8 mouse cellular contexts compared by ENCODE assay signal in genomic region chr16:64851563-64852362, GRCm38 (mm10). TPM values are rescaled to one million over a fixed set of nuclear protein-coding genes. Genes with fewer than 3 reads are reported as not detected.
A peak's percentile ranks its signal among the peaks of the same experiment; 100 is the strongest.
DNase-seq lines count a peak whose midpoint lies in the region; ATAC-seq and TF ChIP-seq lines count a peak whose summit lies in the region.

Zfp654 (minus strand) TSS chr16:64851652.
Cggbp1 (plus strand) TSS chr16:64851996.

- intact Hi-C loops in heart, postnatal 10 days (cut with DNase I), result loop anchor here (2.0 to 5.0 kb wide), 3 partner anchors 21 to 1999 kb away; partner anchors contain the start of genes 4930453N24Rik and Pros1

- under 1% methylated on average over 67 of the region's 85 CpGs for WGBS in forebrain, embryonic 13.5 days
- 1% methylated on average over 62 of the region's 85 CpGs for WGBS in large intestine, adult 2 months
- under 1% methylated on average over 43 of the region's 85 CpGs for WGBS in liver, postnatal 0 days (ENCODE audit: insufficient replicate concordance)
- WGBS in neural tube, embryonic 14.5 days, result under 1% methylated on average over 70 of the region's 85 CpGs

- H3K9me3 ChIP-seq in ES-Bruce4 (replicated peaks; ENCODE audit: control insufficient read depth, insufficient read depth, low read length, poor library complexity, severe bottlenecking), result no peaks in the 10 kb centered on the region
- no peaks in the 10 kb centered on the region for H3K9me3 ChIP-seq in forebrain, embryonic 13.5 days (replicated peaks)
- H3K9me3 ChIP-seq in liver, postnatal 0 days (ENCODE audit: low read length), result no peaks in the 10 kb centered on the region
- no peaks in the 10 kb centered on the region for H3K9me3 ChIP-seq in neural tube, embryonic 14.5 days (ENCODE audit: control insufficient read depth, low read length)

- H3K36me3 ChIP-seq in ES-Bruce4 (ENCODE audit: control insufficient read depth, insufficient read depth, low read length, poor library complexity, severe bottlenecking), result peaks cover 33% of the 10 kb centered on the region
- peaks cover 20% of the 10 kb centered on the region for H3K36me3 ChIP-seq in forebrain, embryonic 13.5 days (ENCODE audit: poor library complexity, severe bottlenecking)
- H3K36me3 ChIP-seq in liver, postnatal 0 days (replicated peaks; ENCODE audit: insufficient read depth, low read length), result peaks cover 24% of the 10 kb centered on the region
- peaks cover 12% of the 10 kb centered on the region for H3K36me3 ChIP-seq in neural tube, embryonic 14.5 days (ENCODE audit: control insufficient read depth, insufficient read depth, low read length)

- peak within 1 kb of the TSS; percentile 96 for H3K9ac ChIP-seq in ES-Bruce4 (ENCODE audit: low read depth, poor library complexity, severe bottlenecking)
- peak within 1 kb of the TSS; percentile 91 for H3K9ac ChIP-seq in forebrain, embryonic 13.5 days
- peak within 1 kb of the TSS; percentile 94 for H3K9ac ChIP-seq in liver, postnatal 0 days (replicated peaks)
- H3K9ac ChIP-seq in neural tube, embryonic 14.5 days (replicated peaks; ENCODE audit: low read depth, low read length), result peak within 1 kb of the TSS; percentile 90

- peak; percentile 98 for ATAC-seq in cerebellum, adult (ENCODE audit: insufficient number of reproducible peaks, low FRiP score, low TSS enrichment)
- ATAC-seq in forebrain, embryonic 13.5 days, result peak; percentile 100
- ATAC-seq in liver, postnatal 0 days, result peak; percentile 98
- ATAC-seq in neural tube, embryonic 14.5 days (ENCODE audit: low read depth), result peak; percentile 100

- peak; percentile 24 for TF ChIP-seq POLR2A in ES-Bruce4 (IDR thresholded peaks at IDR 0.05; ENCODE audit: insufficient read depth, low read length)

- DNase-seq in heart, postnatal 10 days, result peak; percentile 100
- DNase-seq in large intestine, adult 2 months (ENCODE audit: low read depth, low spot score), result peak; percentile 94
- DNase-seq in liver, postnatal 0 days, result peak; percentile 100
- peak; percentile 100 for DNase-seq in testis, postnatal 10 days (ENCODE audit: low spot score)

- peak within 1 kb of the TSS; percentile 46 for H3K27ac ChIP-seq in ES-Bruce4 (ENCODE audit: insufficient read depth, low read length)
- H3K27ac ChIP-seq in forebrain, embryonic 13.5 days, result peak within 1 kb of the TSS; percentile 95
- peak within 1 kb of the TSS; percentile 100 for H3K27ac ChIP-seq in liver, postnatal 0 days (ENCODE audit: low read depth)
- peak within 1 kb of the TSS; percentile 97 for H3K27ac ChIP-seq in neural tube, embryonic 14.5 days (ENCODE audit: low read depth, low read length)

- peak within 1 kb of the TSS; percentile 93 for H3K4me3 ChIP-seq in ES-Bruce4 (ENCODE audit: low read depth, low read length)
- peak within 1 kb of the TSS; percentile 96 for H3K4me3 ChIP-seq in forebrain, embryonic 13.5 days
- H3K4me3 ChIP-seq in liver, postnatal 0 days (ENCODE audit: low read depth, low read length), result peak within 1 kb of the TSS; percentile 95
- H3K4me3 ChIP-seq in neural tube, embryonic 14.5 days (ENCODE audit: low read depth, low read length), result peak within 1 kb of the TSS; percentile 95

- TF ChIP-seq CTCF in ES-Bruce4 (IDR thresholded peaks at IDR 0.05; ENCODE audit: low read depth, low read length), result no peak
- TF ChIP-seq CTCF in liver, postnatal 0 days (IDR thresholded peaks at IDR 0.05; ENCODE audit: low read depth), result no peak

- no peak for TF ChIP-seq EP300 in ES-Bruce4 (IDR thresholded peaks at IDR 0.05; ENCODE audit: insufficient read depth, low read depth, low read length)
- TF ChIP-seq EP300 in liver, postnatal 0 days (IDR thresholded peaks at IDR 0.05; ENCODE audit: low read depth), result peak; percentile 35; the same call in 1 of the 2 replicates

- H3K27me3 ChIP-seq in ES-Bruce4 (ENCODE audit: control insufficient read depth, insufficient read depth, low read length, poor library complexity, severe bottlenecking), result no peaks in the 10 kb centered on the region
- no peaks in the 10 kb centered on the region for H3K27me3 ChIP-seq in forebrain, embryonic 13.5 days
- H3K27me3 ChIP-seq in liver, postnatal 0 days (ENCODE audit: insufficient read depth, low read length), result no peaks in the 10 kb centered on the region
- no peaks in the 10 kb centered on the region; the same call in 1 of the 2 replicates for H3K27me3 ChIP-seq in neural tube, embryonic 14.5 days (ENCODE audit: control insufficient read depth, insufficient read depth, low read length)

- H3K4me1 ChIP-seq in ES-Bruce4 (ENCODE audit: control insufficient read depth, insufficient read depth, low read length), result no peaks in the 10 kb centered on the region
- peaks cover 30% of the 10 kb centered on the region for H3K4me1 ChIP-seq in forebrain, embryonic 13.5 days
- H3K4me1 ChIP-seq in liver, postnatal 0 days (ENCODE audit: insufficient read depth), result peaks cover 13% of the 10 kb centered on the region; the same call in 1 of the 2 replicates
- H3K4me1 ChIP-seq in neural tube, embryonic 14.5 days (ENCODE audit: control insufficient read depth, insufficient read depth, low read length), result peaks cover 22% of the 10 kb centered on the region

- peak within 1 kb of the TSS; percentile 98 for H3K4me2 ChIP-seq in forebrain, embryonic 13.5 days
- peak within 1 kb of the TSS; percentile 92 for H3K4me2 ChIP-seq in liver, postnatal 0 days (ENCODE audit: low read depth, low read length)
- peak within 1 kb of the TSS; percentile 87 for H3K4me2 ChIP-seq in neural tube, embryonic 14.5 days (ENCODE audit: low read depth, low read length)

RNA-seq across cellular contexts. Expression of gene Zfp654, which starts in this region (rescaled TPM):
- polyA plus RNA-seq in ES-Bruce4 (2011; ENCODE audit: insufficient read depth, insufficient read length, low read depth, missing spikeins), result 12.0 and 12.1 TPM in 2 replicates
- polyA plus RNA-seq in forebrain, embryonic 13.5 days (2015; fragmentation: Nextera tagmentation; extraction: Ambion mirVana), result 5.1 and 5.9 TPM in 2 replicates
- total RNA-seq in heart, postnatal 10 days (2021), result 10 to 100 TPM in 1 of 2 experiments, 1 to 10 TPM in 1; 9.9 to 10.2 TPM
- polyA plus RNA-seq in large intestine, adult 2 months (2012; rRNA removed), result 0.64 and 0.91 TPM in 2 replicates
- polyA plus RNA-seq in liver, postnatal 0 days (2015; fragmentation: Nextera tagmentation; extraction: Ambion mirVana), result 2.1 TPM in 2 replicates
- polyA plus RNA-seq in neural tube, embryonic 14.5 days (2014; fragmentation: Nextera tagmentation; extraction: Ambion mirVana), result 8.5 and 11.6 TPM in 2 replicates

RNA-seq across cellular contexts. Expression of gene Cggbp1, which starts in this region (rescaled TPM):
- polyA plus RNA-seq in ES-Bruce4 (2011; ENCODE audit: insufficient read depth, insufficient read length, low read depth, missing spikeins), result 60.9 and 72.9 TPM in 2 replicates
- polyA plus RNA-seq in forebrain, embryonic 13.5 days (2015; fragmentation: Nextera tagmentation; extraction: Ambion mirVana), result 80.3 and 83.3 TPM in 2 replicates
- total RNA-seq in heart, postnatal 10 days (2021), result 10 to 100 TPM; 55.4 to 56.4 TPM
- polyA plus RNA-seq in large intestine, adult 2 months (2012; rRNA removed), result 11.0 and 12.3 TPM in 2 replicates
- 22.7 and 23.8 TPM in 2 replicates for polyA plus RNA-seq in liver, postnatal 0 days (2015; fragmentation: Nextera tagmentation; extraction: Ambion mirVana)
- 81.7 and 97.5 TPM in 2 replicates for polyA plus RNA-seq in neural tube, embryonic 14.5 days (2014; fragmentation: Nextera tagmentation; extraction: Ambion mirVana)

Comparison
In these comparisons a context has a peak if more than half of its experiments do, and no peak if none do; other contexts are left out.
1. Peak in every context shown above with its lines: DNase-seq, ATAC-seq, H3K4me3 ChIP-seq and H3K27ac ChIP-seq.
2. H3K27ac ChIP-seq: peak in every context shown above with its lines; median percentile 100 in liver, postnatal 0 days; 97 in neural tube, embryonic 14.5 days; 95 in forebrain, embryonic 13.5 days; 46 in ES-Bruce4.